Mouse (Mus musculus): ENCODE data around the gene Olfr1256.

- TF ChIP-seq TBP (conservative IDR thresholded peaks at IDR 0.05; ENCODE audit: low read depth, low read length) (no peak), USF1 (IDR thresholded peaks at IDR 0.05; ENCODE audit: low read depth, low read length) (no peak), CHD2 (IDR thresholded peaks at IDR 0.05; ENCODE audit: low read length) (no peak), MYC (IDR thresholded peaks at IDR 0.05; ENCODE audit: low read depth, low read length) (no peak), CTCF (conservative IDR thresholded peaks at IDR 0.05 in 1 of 2, IDR thresholded peaks at IDR 0.05 in 1 of 2; ENCODE audit: low read depth in 2 of 2, low read length in 2 of 2) (no peak), POLR2A (IDR thresholded peaks at IDR 0.05; ENCODE audit: low read depth, low read length) (no peak), MAX (IDR thresholded peaks at IDR 0.05; ENCODE audit: low read length) (no peak), GABPA (IDR thresholded peaks at IDR 0.05; ENCODE audit: insufficient replicate concordance, low read depth, low read length) (no peak), HCFC1 (IDR thresholded peaks at IDR 0.05; ENCODE audit: low read depth, low read length) (no peak), ELF1 (IDR thresholded peaks at IDR 0.05; ENCODE audit: low read depth, low read length) (no peak), ZC3H11A (IDR thresholded peaks at IDR 0.05; ENCODE audit: low read depth, low read length) (no peak)
These were observed 6.8 kb upstream of the Olfr1256 start, which contains the start of gene Olfr48 for GRCm38 (mm10) chr2:89848105-89848504.
